Mouse (Mus musculus): ENCODE results near the gene Dtx4. TPM values are rescaled to one million over a fixed set of nuclear protein-coding genes. Genes with fewer than 3 reads are reported as not detected.

Gene Dtx4
- polyA plus RNA-seq, 1 experiment from 2014 or later, result 15.3 TPM

GRCm38 (mm10) chr19:12457401-12458066, 43.7 kb downstream of the Dtx4 start:
- DNase-seq (ENCODE audit: low spot score) (no peak), ATAC-seq (no peak)
- no peak overlapping the region for H3K4me2 ChIP-seq (ENCODE audit: low read length)
- H3K9me3 ChIP-seq (replicated peaks; ENCODE audit: control insufficient read depth, low read length), result no peaks in the 10 kb centered on the region
- H3K36me3 ChIP-seq (ENCODE audit: control insufficient read depth, insufficient read depth, low read length), result no peaks in the 10 kb centered on the region
- no peaks in the 10 kb centered on the region for H3K27me3 ChIP-seq (replicated peaks; ENCODE audit: control insufficient read depth, insufficient read depth, low read length)
- 81% methylated on average over 12 of the region's 12 CpGs for WGBS
- H3K4me3 ChIP-seq (ENCODE audit: low read depth, low read length), result no peak overlapping the region
- H3K9ac ChIP-seq (ENCODE audit: low read length), result no peak overlapping the region
- no peaks in the 10 kb centered on the region for H3K4me1 ChIP-seq (ENCODE audit: control insufficient read depth, insufficient read depth, low read length)
- no peak overlapping the region for H3K27ac ChIP-seq (ENCODE audit: low read depth, low read length)

- no peak overlapping the region for H3K4me3 ChIP-seq (ENCODE audit: low read depth, low read length)
- no peak overlapping the region for H3K4me2 ChIP-seq (ENCODE audit: low read length)
- DNase-seq (ENCODE audit: low spot score) (no peak), ATAC-seq (no peak)
- WGBS, result 81% methylated on average over 3 of the region's 3 CpGs
- H3K4me1 ChIP-seq (ENCODE audit: control insufficient read depth, insufficient read depth, low read length), result no peaks in the 10 kb centered on the region
- H3K27ac ChIP-seq (ENCODE audit: low read depth, low read length), result no peak overlapping the region
- no peaks in the 10 kb centered on the region for H3K27me3 ChIP-seq (replicated peaks; ENCODE audit: control insufficient read depth, insufficient read depth, low read length)
- H3K9me3 ChIP-seq (replicated peaks; ENCODE audit: control insufficient read depth, low read length), result no peaks in the 10 kb centered on the region
- H3K9ac ChIP-seq (ENCODE audit: low read length), result no peak overlapping the region
- H3K36me3 ChIP-seq (ENCODE audit: control insufficient read depth, insufficient read depth, low read length), result no peaks in the 10 kb centered on the region
These were observed 56.2 kb downstream of the Dtx4 start for GRCm38 (mm10) chr19:12445014-12445413.

- ATAC-seq, result no peak
- 83% methylated on average over 4 of the region's 4 CpGs for whole genome bisulfite sequencing
These were observed 58.7 kb downstream of the Dtx4 start for GRCm38 (mm10) chr19:12442560-12442959.

GRCm38 (mm10) chr19:12440103-12440725, 61.0 kb downstream of the Dtx4 start:
- Histone ChIP-seq H3K4me2 (ENCODE audit: low read length) (no peak overlapping the region), H3K4me3 (ENCODE audit: low read depth, low read length) (no peak overlapping the region), H3K4me1 (ENCODE audit: control insufficient read depth, insufficient read depth, low read length) (no peaks in the 10 kb centered on the region), H3K9ac (ENCODE audit: low read length) (no peak overlapping the region), H3K27ac (ENCODE audit: low read depth, low read length) (no peak overlapping the region), H3K9me3 (replicated peaks; ENCODE audit: control insufficient read depth, low read length) (no peaks in the 10 kb centered on the region), H3K27me3 (replicated peaks; ENCODE audit: control insufficient read depth, insufficient read depth, low read length) (no peaks in the 10 kb centered on the region), H3K36me3 (ENCODE audit: control insufficient read depth, insufficient read depth, low read length) (no peaks in the 10 kb centered on the region)
- DNase-seq (ENCODE audit: low spot score), result no peak
- WGBS, result 68% methylated on average over 5 of the region's 5 CpGs
- ATAC-seq, result no peak

More at GRCm38 (mm10) chr19:12442560-12442959, 58.7 kb downstream of the Dtx4 start:
- DNase-seq (ENCODE audit: low spot score), result no peak
- Histone ChIP-seq H3K4me2 (ENCODE audit: low read length) (no peak overlapping the region), H3K9me3 (replicated peaks; ENCODE audit: control insufficient read depth, low read length) (no peaks in the 10 kb centered on the region), H3K4me1 (ENCODE audit: control insufficient read depth, insufficient read depth, low read length) (no peaks in the 10 kb centered on the region), H3K36me3 (ENCODE audit: control insufficient read depth, insufficient read depth, low read length) (no peaks in the 10 kb centered on the region), H3K27ac (ENCODE audit: low read depth, low read length) (no peak overlapping the region), H3K4me3 (ENCODE audit: low read depth, low read length) (no peak overlapping the region), H3K9ac (ENCODE audit: low read length) (no peak overlapping the region), H3K27me3 (replicated peaks; ENCODE audit: control insufficient read depth, insufficient read depth, low read length) (no peaks in the 10 kb centered on the region)

GRCm38 (mm10) chr19:12439581-12439980, 61.7 kb downstream of the Dtx4 start:
- Histone ChIP-seq H3K4me1 (ENCODE audit: control insufficient read depth, insufficient read depth, low read length) (no peaks in the 10 kb centered on the region), H3K36me3 (ENCODE audit: control insufficient read depth, insufficient read depth, low read length) (no peaks in the 10 kb centered on the region), H3K4me2 (ENCODE audit: low read length) (no peak overlapping the region), H3K9me3 (replicated peaks; ENCODE audit: control insufficient read depth, low read length) (no peaks in the 10 kb centered on the region), H3K27ac (ENCODE audit: low read depth, low read length) (no peak overlapping the region), H3K27me3 (replicated peaks; ENCODE audit: control insufficient read depth, insufficient read depth, low read length) (no peaks in the 10 kb centered on the region), H3K4me3 (ENCODE audit: low read depth, low read length) (no peak overlapping the region), H3K9ac (ENCODE audit: low read length) (no peak overlapping the region)
- ATAC-seq (no peak), DNase-seq (ENCODE audit: low spot score) (no peak)
- 50% methylated on average over 1 of the region's 1 CpGs for WGBS

GRCm38 (mm10) chr19:12435750-12436524, 65.3 kb downstream of the Dtx4 start:
- no peaks in the 10 kb centered on the region for H3K27me3 ChIP-seq (replicated peaks; ENCODE audit: control insufficient read depth, insufficient read depth, low read length)
- H3K4me2 ChIP-seq (ENCODE audit: low read length), result no peak overlapping the region
- DNase-seq (ENCODE audit: low spot score), result no peak
- H3K36me3 ChIP-seq (ENCODE audit: control insufficient read depth, insufficient read depth, low read length), result no peaks in the 10 kb centered on the region
- no peak for ATAC-seq
- no peak overlapping the region for H3K4me3 ChIP-seq (ENCODE audit: low read depth, low read length)
- no peak overlapping the region for H3K9ac ChIP-seq (ENCODE audit: low read length)
- WGBS, result 83% methylated on average over 4 of the region's 4 CpGs
- no peak overlapping the region for H3K27ac ChIP-seq (ENCODE audit: low read depth, low read length)
- H3K4me1 ChIP-seq (ENCODE audit: control insufficient read depth, insufficient read depth, low read length), result no peaks in the 10 kb centered on the region
- H3K9me3 ChIP-seq (replicated peaks; ENCODE audit: control insufficient read depth, low read length), result no peaks in the 10 kb centered on the region

- H3K27ac ChIP-seq (ENCODE audit: low read depth, low read length), result no peak overlapping the region
- WGBS, result 86% methylated on average over 4 of the region's 4 CpGs
- no peaks in the 10 kb centered on the region for H3K4me1 ChIP-seq (ENCODE audit: control insufficient read depth, insufficient read depth, low read length)
- H3K9me3 ChIP-seq (replicated peaks; ENCODE audit: control insufficient read depth, low read length), result no peaks in the 10 kb centered on the region
- H3K9ac ChIP-seq (ENCODE audit: low read length), result no peak overlapping the region
- DNase-seq (ENCODE audit: low spot score) (no peak), ATAC-seq (no peak)
- H3K4me2 ChIP-seq (ENCODE audit: low read length), result no peak overlapping the region
- H3K27me3 ChIP-seq (replicated peaks; ENCODE audit: control insufficient read depth, insufficient read depth, low read length), result no peaks in the 10 kb centered on the region
- H3K36me3 ChIP-seq (ENCODE audit: control insufficient read depth, insufficient read depth, low read length), result no peaks in the 10 kb centered on the region
- H3K4me3 ChIP-seq (ENCODE audit: low read depth, low read length), result no peak overlapping the region
These were observed 66.2 kb downstream of the Dtx4 start for GRCm38 (mm10) chr19:12435011-12435416.

- DNase-seq (ENCODE audit: low spot score) (peak; percentile 68), ATAC-seq (peak; percentile 60)
- Histone ChIP-seq H3K9me3 (replicated peaks; ENCODE audit: control insufficient read depth, low read length) (no peaks in the 10 kb centered on the region), H3K4me2 (ENCODE audit: low read length) (no peak overlapping the region), H3K27ac (ENCODE audit: low read depth, low read length) (no peak overlapping the region), H3K4me1 (ENCODE audit: control insufficient read depth, insufficient read depth, low read length) (no peaks in the 10 kb centered on the region), H3K4me3 (ENCODE audit: low read depth, low read length) (no peak overlapping the region), H3K9ac (ENCODE audit: low read length) (no peak overlapping the region), H3K27me3 (replicated peaks; ENCODE audit: control insufficient read depth, insufficient read depth, low read length) (no peaks in the 10 kb centered on the region), H3K36me3 (ENCODE audit: control insufficient read depth, insufficient read depth, low read length) (no peaks in the 10 kb centered on the region)
- WGBS, result 1% methylated on average over 2 of the region's 2 CpGs
These were observed 68.2 kb downstream of the Dtx4 start for GRCm38 (mm10) chr19:12433033-12433432.

GRCm38 (mm10) chr19:12427605-12428004, 73.6 kb downstream of the Dtx4 start, which contains the start of gene Pfpl:
Gene Pfpl (plus strand): TSS chr19:12427905.
- Histone ChIP-seq H3K4me2 (ENCODE audit: low read length) (no peak within 1 kb of the TSS), H3K9ac (ENCODE audit: low read length) (no peak within 1 kb of the TSS), H3K4me3 (ENCODE audit: low read depth, low read length) (no peak within 1 kb of the TSS), H3K27me3 (replicated peaks; ENCODE audit: control insufficient read depth, insufficient read depth, low read length) (no peaks in the 10 kb centered on the region), H3K4me1 (ENCODE audit: control insufficient read depth, insufficient read depth, low read length) (no peaks in the 10 kb centered on the region), H3K36me3 (ENCODE audit: control insufficient read depth, insufficient read depth, low read length) (no peaks in the 10 kb centered on the region), H3K27ac (ENCODE audit: low read depth, low read length) (no peak within 1 kb of the TSS), H3K9me3 (replicated peaks; ENCODE audit: control insufficient read depth, low read length) (no peaks in the 10 kb centered on the region)
- WGBS, result 96% methylated on average over 6 of the region's 6 CpGs
- DNase-seq (ENCODE audit: low spot score) (no peak), ATAC-seq (no peak)
